Mouse (Mus musculus): ENCODE results near the gene Spag5.

Gene Spag5

GRCm38 (mm10) chr11:78322860-78323259 is 21.5 kb downstream of the Spag5 start, which contains the start of gene Aldoc:
TSS of gene Aldoc (plus strand) at chr11:78322968.
- DNase-seq (ENCODE audit: inconsistent ontology term) = peak; percentile 84

GRCm38 (mm10) chr11:78324000-78324785 is 22.9 kb downstream of the Spag5 start:
- DNase-seq (ENCODE audit: inconsistent ontology term) = peak; percentile 62

- DNase-seq (ENCODE audit: inconsistent ontology term) = no peak
These were observed 23.6 kb downstream of the Spag5 start for GRCm38 (mm10) chr11:78324965-78325364.

- DNase-seq (ENCODE audit: inconsistent ontology term) = no peak
These were observed 25.9 kb downstream of the Spag5 start for GRCm38 (mm10) chr11:78327215-78327614.

GRCm38 (mm10) chr11:78327634-78328511 is 26.5 kb downstream of the Spag5 start, which contains the start of gene Pigs:
TSS of gene Pigs (plus strand) at chr11:78328415.
- DNase-seq (ENCODE audit: inconsistent ontology term) = peak; percentile 97

GRCm38 (mm10) chr11:78328512-78329056 is 27.3 kb downstream of the Spag5 start:
- DNase-seq (ENCODE audit: inconsistent ontology term) = no peak

- no peak for DNase-seq (ENCODE audit: inconsistent ontology term)
These were observed 31.3 kb downstream of the Spag5 start for GRCm38 (mm10) chr11:78332676-78333075.

GRCm38 (mm10) chr11:78333992-78334391 is 32.7 kb downstream of the Spag5 start:
- DNase-seq (ENCODE audit: inconsistent ontology term) = no peak

GRCm38 (mm10) chr11:78337040-78337439 is 35.7 kb downstream of the Spag5 start:
- no peak for DNase-seq (ENCODE audit: inconsistent ontology term)

- DNase-seq (ENCODE audit: inconsistent ontology term) = no peak
These were observed 40.4 kb downstream of the Spag5 start for GRCm38 (mm10) chr11:78341702-78342101.

GRCm38 (mm10) chr11:78343381-78344327 is 42.3 kb downstream of the Spag5 start, which contains the start of gene Unc119:
TSS of gene Unc119 (plus strand) at chr11:78343482.
- peak; percentile 80 for DNase-seq (ENCODE audit: inconsistent ontology term)

- peak; percentile 40 for DNase-seq (ENCODE audit: inconsistent ontology term)
These were observed 43.1 kb downstream of the Spag5 start for GRCm38 (mm10) chr11:78344328-78344889.

GRCm38 (mm10) chr11:78344890-78345715 is 43.8 kb downstream of the Spag5 start:
- peak; percentile 52 for DNase-seq (ENCODE audit: inconsistent ontology term)

GRCm38 (mm10) chr11:78345801-78346200 is 44.5 kb downstream of the Spag5 start:
- DNase-seq (ENCODE audit: inconsistent ontology term) = no peak

- DNase-seq (ENCODE audit: inconsistent ontology term) = no peak
These were observed 45.2 kb downstream of the Spag5 start for GRCm38 (mm10) chr11:78346326-78347069.

- DNase-seq (ENCODE audit: inconsistent ontology term) = peak; percentile 33
These were observed 45.9 kb downstream of the Spag5 start for GRCm38 (mm10) chr11:78347070-78347754.

- no peak for DNase-seq (ENCODE audit: inconsistent ontology term)
These were observed 46.6 kb downstream of the Spag5 start for GRCm38 (mm10) chr11:78347908-78348307.

- DNase-seq (ENCODE audit: inconsistent ontology term) = no peak
These were observed 47.1 kb downstream of the Spag5 start for GRCm38 (mm10) chr11:78348474-78348873.
